Mouse (Mus musculus): ENCODE results near the gene Apopt1. TPM values are rescaled to one million over a fixed set of nuclear protein-coding genes. Genes with fewer than 3 reads are reported as not detected.

Gene Apopt1
- polyA plus RNA-seq, 2 experiments: 13.4 to 20.0 TPM

DNA sequence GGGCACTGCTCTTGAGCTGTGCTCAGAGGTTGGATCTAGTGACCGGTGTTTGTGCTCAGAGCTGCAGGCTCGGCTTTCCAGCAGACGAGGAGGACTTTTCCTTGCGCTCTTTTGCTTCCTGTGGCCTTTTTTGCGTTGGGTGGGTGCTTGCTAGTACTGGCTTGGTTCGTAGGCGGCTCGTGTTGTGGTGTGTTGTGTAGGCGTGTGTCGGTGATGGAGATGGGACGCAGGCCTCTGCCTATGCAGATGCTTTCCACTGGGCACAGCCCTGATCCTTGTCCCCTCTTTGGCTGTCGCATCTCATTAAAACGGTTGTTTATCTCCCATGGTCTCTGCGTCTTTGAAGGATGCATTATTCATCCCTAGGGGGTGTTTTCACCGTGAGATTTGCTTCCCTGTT, 61.8 kb downstream of the Apopt1 start:
- peaks cover 51% of the 10 kb centered on the region for H3K36me3 ChIP-seq (replicated peaks; ENCODE audit: control insufficient read depth, insufficient read depth, low read depth)
- WGBS (ENCODE audit: insufficient replicate concordance): 89% methylated on average over 15 of the region's 15 CpGs
- TF ChIP-seq EP300 (IDR thresholded peaks at IDR 0.05; ENCODE audit: low read depth) (no peak), CTCF (IDR thresholded peaks at IDR 0.05; ENCODE audit: low read depth) (no peak)
- no peaks in the 10 kb centered on the region for H3K27me3 ChIP-seq (ENCODE audit: control insufficient read depth, insufficient read depth, low read length)
- no peak overlapping the region for H3K27ac ChIP-seq
- DNase-seq (ENCODE audit: low read depth in 3 of 3, low spot score in 3 of 3) (no peak), ATAC-seq (ENCODE audit: insufficient read depth) (no peak)
- H3K4me3 ChIP-seq (ENCODE audit: insufficient read depth in 1 of 2, low read depth in 2 of 2, low read length in 2 of 2): no peak overlapping the region
- H3K4me1 ChIP-seq (replicated peaks; ENCODE audit: control insufficient read depth in 2 of 2, insufficient read depth in 2 of 2, low read length in 1 of 2): no peaks in the 10 kb centered on the region
- H3K9me3 ChIP-seq (ENCODE audit: control insufficient read depth, low read length): no peaks in the 10 kb centered on the region
- no peak overlapping the region for H3K9ac ChIP-seq (replicated peaks)
- no peak overlapping the region for H3K4me2 ChIP-seq (ENCODE audit: low read depth)

DNA sequence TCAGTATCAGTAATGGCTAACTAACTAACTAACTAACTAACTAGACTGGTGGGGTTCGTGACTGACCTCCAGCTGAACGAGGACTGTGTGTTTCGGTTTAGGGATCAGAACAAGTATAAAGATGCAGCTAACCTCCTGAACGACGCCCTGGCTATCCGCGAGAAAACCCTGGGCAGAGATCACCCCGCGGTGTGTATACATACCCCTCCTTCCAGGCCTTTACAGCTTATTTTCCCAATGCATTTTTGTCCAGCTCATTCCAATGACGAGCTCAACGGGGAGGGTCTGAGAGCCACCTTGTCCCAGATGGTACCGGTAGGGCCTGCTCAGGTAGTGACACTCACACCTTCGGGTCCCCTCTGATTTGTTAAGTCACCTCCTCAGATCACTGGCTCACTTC, 64.9 kb downstream of the Apopt1 start:
- no peaks in the 10 kb centered on the region for H3K27me3 ChIP-seq (ENCODE audit: control insufficient read depth, insufficient read depth, low read length)
- H3K36me3 ChIP-seq (replicated peaks; ENCODE audit: control insufficient read depth, insufficient read depth, low read depth): peaks cover 49% of the 10 kb centered on the region
- no peak overlapping the region for H3K4me2 ChIP-seq (ENCODE audit: low read depth)
- WGBS (ENCODE audit: insufficient replicate concordance): 85% methylated on average over 13 of the region's 13 CpGs
- DNase-seq (ENCODE audit: low read depth in 3 of 3, low spot score in 3 of 3): no peak
- H3K27ac ChIP-seq: no peak overlapping the region
- no peak for TF ChIP-seq EP300 (IDR thresholded peaks at IDR 0.05; ENCODE audit: low read depth)
- TF ChIP-seq CTCF (IDR thresholded peaks at IDR 0.05; ENCODE audit: low read depth): no peak
- H3K9me3 ChIP-seq (ENCODE audit: control insufficient read depth, low read length): no peaks in the 10 kb centered on the region
- ATAC-seq (ENCODE audit: insufficient read depth): no peak
- no peak overlapping the region for H3K4me3 ChIP-seq (ENCODE audit: insufficient read depth in 1 of 2, low read depth in 2 of 2, low read length in 2 of 2)
- H3K4me1 ChIP-seq (replicated peaks; ENCODE audit: control insufficient read depth in 2 of 2, insufficient read depth in 2 of 2, low read length in 1 of 2): no peaks in the 10 kb centered on the region
- no peak overlapping the region for H3K9ac ChIP-seq (replicated peaks)

DNA sequence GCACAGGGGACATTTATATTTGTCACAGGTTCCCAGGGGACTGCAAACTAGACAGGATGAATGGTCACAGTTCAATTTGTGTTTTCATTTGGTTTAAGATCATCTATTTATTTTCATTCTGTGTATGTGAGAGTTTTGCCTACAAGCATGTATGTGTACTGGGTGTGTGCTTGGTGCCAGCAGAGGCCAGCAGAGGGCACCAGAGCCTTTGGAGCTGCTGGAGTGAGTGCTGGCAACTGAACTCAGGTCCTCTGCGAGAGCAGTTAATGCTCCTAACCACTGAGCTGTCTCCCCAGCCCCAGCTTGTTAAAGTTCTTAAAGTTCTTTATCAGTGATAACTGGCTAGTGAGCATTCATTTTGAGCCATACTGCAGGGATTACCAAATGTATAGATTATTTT, 66.5 kb downstream of the Apopt1 start:
- Histone ChIP-seq H3K4me1 (replicated peaks; ENCODE audit: control insufficient read depth in 2 of 2, insufficient read depth in 2 of 2, low read length in 1 of 2) (no peaks in the 10 kb centered on the region), H3K27me3 (ENCODE audit: control insufficient read depth, insufficient read depth, low read length) (no peaks in the 10 kb centered on the region), H3K27ac (no peak overlapping the region), H3K4me3 (ENCODE audit: insufficient read depth in 1 of 2, low read depth in 2 of 2, low read length in 2 of 2) (no peak overlapping the region), H3K9ac (replicated peaks) (no peak overlapping the region), H3K9me3 (ENCODE audit: control insufficient read depth, low read length) (no peaks in the 10 kb centered on the region), H3K36me3 (replicated peaks; ENCODE audit: control insufficient read depth, insufficient read depth, low read depth) (peaks cover 38% of the 10 kb centered on the region), H3K4me2 (ENCODE audit: low read depth) (no peak overlapping the region)
- WGBS (ENCODE audit: insufficient replicate concordance): 86% methylated on average over 1 of the region's 1 CpGs
- no peak for ATAC-seq (ENCODE audit: insufficient read depth)
- no peak for DNase-seq (ENCODE audit: low read depth in 3 of 3, low spot score in 3 of 3)
- TF ChIP-seq CTCF (IDR thresholded peaks at IDR 0.05; ENCODE audit: low read depth) (peak; percentile 63), EP300 (IDR thresholded peaks at IDR 0.05; ENCODE audit: low read depth) (no peak)

DNA sequence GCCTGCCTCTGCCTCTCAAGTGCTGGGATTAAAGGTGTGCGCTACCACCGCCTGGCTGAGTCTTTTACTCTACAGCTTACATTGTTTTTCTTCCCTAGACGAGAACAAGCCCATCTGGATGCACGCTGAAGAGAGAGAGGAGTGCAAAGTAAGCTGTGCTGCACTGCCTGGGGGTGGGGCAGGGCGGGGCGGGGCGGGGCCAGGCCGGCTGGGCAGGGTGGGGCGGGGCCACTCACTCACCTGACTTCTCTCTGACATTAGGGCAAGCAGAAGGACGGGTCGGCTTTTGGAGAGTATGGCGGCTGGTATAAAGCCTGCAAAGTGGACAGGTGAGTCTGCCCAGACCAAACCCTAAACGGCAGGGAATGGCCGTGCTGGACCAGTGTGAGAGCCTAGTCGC, 72.1 kb downstream of the Apopt1 start:
- peaks cover 0 to 9% of the 10 kb centered on the region in 2 experiments; a peak in 3 of 4 replicates for H3K4me1 ChIP-seq (replicated peaks; ENCODE audit: control insufficient read depth in 2 of 2, insufficient read depth in 2 of 2, low read length in 1 of 2)
- DNase-seq (ENCODE audit: low read depth in 3 of 3, low spot score in 3 of 3) (no peak), ATAC-seq (ENCODE audit: insufficient read depth) (no peak)
- no peaks in the 10 kb centered on the region for H3K9me3 ChIP-seq (ENCODE audit: control insufficient read depth, low read length)
- 67% methylated on average over 14 of the region's 15 CpGs for WGBS (ENCODE audit: insufficient replicate concordance)
- H3K36me3 ChIP-seq (replicated peaks; ENCODE audit: control insufficient read depth, insufficient read depth, low read depth): peaks cover 27% of the 10 kb centered on the region
- no peak overlapping the region for H3K4me3 ChIP-seq (ENCODE audit: insufficient read depth in 1 of 2, low read depth in 2 of 2, low read length in 2 of 2)
- H3K9ac ChIP-seq (replicated peaks): no peak overlapping the region
- TF ChIP-seq EP300 (IDR thresholded peaks at IDR 0.05; ENCODE audit: low read depth) (no peak), CTCF (IDR thresholded peaks at IDR 0.05; ENCODE audit: low read depth) (no peak)
- H3K27me3 ChIP-seq (ENCODE audit: control insufficient read depth, insufficient read depth, low read length): no peaks in the 10 kb centered on the region
- H3K27ac ChIP-seq: no peak overlapping the region
- H3K4me2 ChIP-seq (ENCODE audit: low read depth): no peak overlapping the region

DNA sequence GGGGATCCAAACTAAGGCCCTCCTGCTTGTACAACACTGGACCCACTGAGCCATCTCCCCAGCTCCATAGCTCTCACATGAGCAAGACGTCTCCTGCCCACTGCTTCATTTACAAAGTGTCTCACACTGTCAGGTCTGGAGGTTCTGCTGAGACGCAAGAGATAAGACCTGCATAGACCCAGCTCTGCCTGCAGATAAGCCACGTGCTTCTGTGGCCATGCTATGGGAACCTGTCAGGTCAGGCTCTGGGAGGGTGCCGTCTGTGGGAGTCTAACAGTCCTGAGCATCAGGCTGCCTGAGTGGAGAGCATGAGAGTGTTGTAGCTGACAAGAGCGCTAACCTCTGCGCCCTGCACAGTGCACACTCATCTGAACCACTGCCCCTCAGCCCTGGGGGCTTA, 74.0 kb downstream of the Apopt1 start:
- Histone ChIP-seq H3K36me3 (replicated peaks; ENCODE audit: control insufficient read depth, insufficient read depth, low read depth) (peaks cover 27% of the 10 kb centered on the region), H3K27me3 (ENCODE audit: control insufficient read depth, insufficient read depth, low read length) (no peaks in the 10 kb centered on the region), H3K4me3 (ENCODE audit: insufficient read depth in 1 of 2, low read depth in 2 of 2, low read length in 2 of 2) (no peak overlapping the region), H3K9me3 (ENCODE audit: control insufficient read depth, low read length) (no peaks in the 10 kb centered on the region), H3K27ac (no peak overlapping the region), H3K9ac (replicated peaks) (no peak overlapping the region), H3K4me2 (ENCODE audit: low read depth) (no peak overlapping the region), H3K4me1 (replicated peaks; ENCODE audit: control insufficient read depth in 2 of 2, insufficient read depth in 2 of 2, low read length in 1 of 2) (peaks cover 0 to 9% of the 10 kb centered on the region in 2 experiments; a peak in 3 of 4 replicates)
- DNase-seq (ENCODE audit: low read depth in 3 of 3, low spot score in 3 of 3) (no peak), ATAC-seq (ENCODE audit: insufficient read depth) (peak; percentile 73)
- WGBS (ENCODE audit: insufficient replicate concordance): 44% methylated on average over 6 of the region's 6 CpGs
- TF ChIP-seq CTCF (IDR thresholded peaks at IDR 0.05; ENCODE audit: low read depth): no peak
- no peak for TF ChIP-seq EP300 (IDR thresholded peaks at IDR 0.05; ENCODE audit: low read depth)
